Mouse (Mus musculus) midbrain, embryonic 13.5 days (tissue): ENCODE measurements around the gene Dynlrb2. TPM values are rescaled to one million over a fixed set of nuclear protein-coding genes. Genes with fewer than 3 reads are reported as not detected.

Source experiments
- ATAC-seq: fragments of 200-750 bp; cut with Nextera tagmentation; 2 replicates; pipeline ENCODE4 v1.8.0; 2017; ENCODE audit warnings: mild to moderate bottlenecking, moderate TSS enrichment, moderate library complexity
- H3K27ac ChIP-seq: fragments of 300-500 bp; sonication (generic); 2 replicates; pipeline ENCODE4 v1.5.1; 2015; ENCODE audit warnings: inconsistent platforms, mild to moderate bottlenecking, moderate library complexity
- H3K27me3 ChIP-seq: fragments of 300-500 bp; sonication (generic); 2 replicates; pipeline ENCODE4 v1.6.1; 2015; ENCODE audit warnings: mild to moderate bottlenecking, inconsistent platforms
- H3K36me3 ChIP-seq: fragments of 300-500 bp; sonication (generic); 2 replicates; pipeline ENCODE4 v1.6.1; 2015; ENCODE audit warnings: mild to moderate bottlenecking, inconsistent platforms
- H3K4me1 ChIP-seq: fragments of 300-500 bp; sonication (generic); replicated peaks from 2 replicates; pipeline ENCODE4 v1.6.1; 2015; ENCODE audit warnings: inconsistent platforms
- H3K4me2 ChIP-seq: fragments of 300-500 bp; sonication (generic); replicated peaks from 2 replicates; pipeline ENCODE4 v1.6.1; 2015; ENCODE audit warnings: moderate library complexity, mild to moderate bottlenecking, inconsistent platforms
- H3K4me3 ChIP-seq: fragments of 300-500 bp; sonication (generic); replicated peaks from 2 replicates; pipeline ENCODE4 v1.5.1; 2015; ENCODE audit warnings: mild to moderate bottlenecking, inconsistent platforms
- H3K9ac ChIP-seq: fragments of 300-500 bp; sonication (generic); replicated peaks from 2 replicates; pipeline ENCODE4 v1.6.1; 2015; ENCODE audit warnings: mild to moderate bottlenecking, inconsistent platforms
- H3K9me3 ChIP-seq: fragments of 300-500 bp; sonication (generic); 2 replicates; pipeline ENCODE4 v1.6.1; 2016; ENCODE audit warnings: mild to moderate bottlenecking, inconsistent platforms
- WGBS: fragments of 180-500 bp; shearing (Covaris S2); methylation state at CpG from one replicate; pipeline ENCODE4 v1.1.7; 2015; 5-methylcytosine and 5-hydroxymethylcytosine counted together
- polyA plus RNA-seq: library from polyadenylated mRNA; unstranded; fragments of >200 nt; fragmentation: Nextera tagmentation; extraction: Ambion mirVana; gene quantifications from 2 replicates; pipeline ENCODE4 v1.2.1, GENCODE M21; 2015

Gene Dynlrb2
- polyA plus RNA-seq, result 2.6 and 7.8 TPM in 2 replicates

- Histone ChIP-seq H3K36me3 (no peaks in the 10 kb centered on the region), H3K27ac (0 out of 2 replicates have a peak within 1 kb of the TSS, but pooled peaks have one; percentile 47), H3K9ac (peak within 1 kb of the TSS; percentile 67), H3K4me2 (peak within 1 kb of the TSS; percentile 73), H3K4me1 (peaks cover 8% of the 10 kb centered on the region; the same call in 1 of the 2 replicates), H3K27me3 (no peaks in the 10 kb centered on the region), H3K4me3 (peak within 1 kb of the TSS; percentile 44), H3K9me3 (no peaks in the 10 kb centered on the region)
- 8% methylated on average over 19 of the region's 19 CpGs for WGBS
- ATAC-seq, result peak; percentile 97
These were observed at the start of gene Dynlrb2 for GRCm38 (mm10) chr8:116504477-116505120. Gene Dynlrb2, plus strand, starts transcription at chr8:116504974.

DNA sequence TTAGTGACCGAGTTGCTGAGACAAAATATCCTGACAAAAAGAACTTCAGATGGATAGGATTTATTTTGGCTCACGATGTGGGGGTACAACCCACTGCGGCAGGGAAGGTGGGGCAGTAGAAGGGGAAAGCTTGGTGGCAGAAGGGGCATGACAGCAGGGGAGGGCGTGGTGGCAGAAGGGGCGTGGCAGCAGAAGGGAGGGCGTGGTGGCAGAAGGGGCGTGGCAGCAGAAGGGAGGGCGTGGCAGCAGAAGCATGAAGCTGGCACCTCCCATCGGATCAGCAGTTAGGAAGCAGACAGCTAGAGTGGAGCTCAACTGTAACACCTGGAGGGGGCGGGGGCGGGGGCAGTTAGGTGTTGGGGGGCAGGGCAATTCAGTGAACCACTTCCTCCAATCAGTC lies 46.2 kb upstream of the Dynlrb2 start:
- H3K4me2 ChIP-seq, result no peak overlapping the region
- no peak overlapping the region for H3K27ac ChIP-seq
- no peaks in the 10 kb centered on the region for H3K4me1 ChIP-seq
- WGBS, result 82% methylated on average over 9 of the region's 11 CpGs
- ATAC-seq, result no peak
- no peaks in the 10 kb centered on the region for H3K27me3 ChIP-seq
- no peaks in the 10 kb centered on the region for H3K36me3 ChIP-seq
- no peak overlapping the region for H3K9ac ChIP-seq
- no peak overlapping the region for H3K4me3 ChIP-seq
- no peaks in the 10 kb centered on the region for H3K9me3 ChIP-seq

GRCm38 (mm10) chr8:116461472-116461871 lies 43.3 kb upstream of the Dynlrb2 start:
- no peak overlapping the region for H3K4me2 ChIP-seq
- H3K9me3 ChIP-seq, result no peaks in the 10 kb centered on the region
- no peaks in the 10 kb centered on the region for H3K4me1 ChIP-seq
- H3K27me3 ChIP-seq, result no peaks in the 10 kb centered on the region
- no peak overlapping the region for H3K27ac ChIP-seq
- H3K36me3 ChIP-seq, result no peaks in the 10 kb centered on the region
- no peak for ATAC-seq
- H3K9ac ChIP-seq, result no peak overlapping the region
- H3K4me3 ChIP-seq, result no peak overlapping the region
- WGBS, result 87% methylated on average over 4 of the region's 4 CpGs

DNA sequence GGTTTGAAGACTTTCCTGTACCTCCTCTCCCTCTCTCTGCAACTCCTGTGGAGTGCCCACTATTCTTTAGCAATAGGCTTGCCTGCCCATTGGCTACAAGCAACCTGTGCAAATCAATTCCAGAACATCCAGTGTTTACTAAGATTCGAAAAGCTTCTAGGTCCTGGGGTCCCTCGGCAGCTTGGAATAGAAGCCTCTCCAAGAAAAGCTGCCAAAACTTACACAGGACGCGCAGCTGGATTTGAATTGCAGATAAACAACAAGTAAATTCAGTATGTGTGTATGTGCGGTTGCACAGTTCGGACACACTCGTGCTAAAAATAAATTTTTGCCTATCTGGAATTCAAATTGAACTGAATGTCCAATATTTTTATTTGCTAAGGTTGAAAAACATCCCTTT lies 38.2 kb upstream of the Dynlrb2 start:
- no peak overlapping the region for H3K4me2 ChIP-seq
- ATAC-seq, result no peak
- H3K9ac ChIP-seq, result no peak overlapping the region
- 91% methylated on average over 7 of the region's 7 CpGs for WGBS
- H3K27me3 ChIP-seq, result no peaks in the 10 kb centered on the region
- no peaks in the 10 kb centered on the region for H3K4me1 ChIP-seq
- no peaks in the 10 kb centered on the region for H3K36me3 ChIP-seq
- H3K9me3 ChIP-seq, result no peaks in the 10 kb centered on the region
- no peak overlapping the region for H3K4me3 ChIP-seq
- no peak overlapping the region for H3K27ac ChIP-seq

- Histone ChIP-seq H3K27me3 (no peaks in the 10 kb centered on the region), H3K36me3 (no peaks in the 10 kb centered on the region), H3K9ac (no peak overlapping the region), H3K4me1 (no peaks in the 10 kb centered on the region), H3K4me3 (no peak overlapping the region), H3K9me3 (no peaks in the 10 kb centered on the region), H3K27ac (no peak overlapping the region), H3K4me2 (no peak overlapping the region)
- WGBS, result 77% methylated on average over 1 of the region's 1 CpGs
- ATAC-seq, result no peak
These were observed 37.7 kb upstream of the Dynlrb2 start for GRCm38 (mm10) chr8:116467027-116467426.

DNA sequence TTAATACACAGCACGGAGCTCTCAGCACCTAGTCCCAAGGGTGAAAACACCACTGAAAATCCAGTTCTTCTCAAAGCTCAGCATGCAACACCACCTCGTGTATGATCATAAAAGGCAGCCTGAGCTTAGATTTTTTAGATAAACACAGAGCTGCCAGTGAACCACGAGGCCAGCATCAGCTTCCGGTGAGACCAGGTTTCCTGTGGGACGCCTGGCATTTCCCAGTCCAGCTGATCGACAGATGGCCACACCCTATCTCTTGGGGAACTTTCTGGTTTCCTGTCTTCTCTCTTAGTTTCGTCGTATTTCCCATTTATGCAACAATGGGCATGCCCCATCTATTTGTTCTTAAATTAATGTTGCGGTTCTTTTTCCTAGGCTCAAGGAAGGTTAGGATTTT lies 26.8 kb upstream of the Dynlrb2 start:
- Histone ChIP-seq H3K4me1 (no peaks in the 10 kb centered on the region), H3K4me3 (no peak overlapping the region), H3K36me3 (no peaks in the 10 kb centered on the region), H3K9ac (no peak overlapping the region), H3K27ac (no peak overlapping the region), H3K4me2 (no peak overlapping the region), H3K27me3 (peaks cover 30% of the 10 kb centered on the region), H3K9me3 (no peaks in the 10 kb centered on the region)
- ATAC-seq, result no peak
- 88% methylated on average over 9 of the region's 9 CpGs for WGBS

DNA sequence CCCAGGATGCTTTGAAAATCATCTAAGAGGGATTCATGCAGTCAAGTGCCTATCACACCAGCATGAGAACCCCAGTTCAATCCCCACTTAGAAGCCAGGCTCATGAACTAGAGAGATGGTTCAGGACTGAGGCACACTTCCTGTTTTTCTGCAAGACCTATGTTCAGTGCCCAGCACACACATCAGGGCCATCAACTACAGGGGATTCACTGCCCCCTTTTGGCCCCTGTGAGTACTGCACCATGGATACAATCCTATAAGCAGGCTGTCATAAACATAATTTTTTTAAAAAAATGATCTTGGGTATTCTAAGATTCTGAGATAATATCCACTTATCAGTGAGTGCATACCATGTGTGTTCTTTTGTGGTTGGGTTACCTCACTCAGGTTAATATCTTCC lies 26.1 kb upstream of the Dynlrb2 start:
- no peak for ATAC-seq

GRCm38 (mm10) chr8:116480894-116481293 lies 23.9 kb upstream of the Dynlrb2 start:
- H3K27me3 ChIP-seq, result peaks cover 50% of the 10 kb centered on the region
- no peak overlapping the region for H3K4me3 ChIP-seq
- H3K4me1 ChIP-seq, result peaks cover 4% of the 10 kb centered on the region
- H3K27ac ChIP-seq, result no peak overlapping the region
- no peaks in the 10 kb centered on the region for H3K9me3 ChIP-seq
- ATAC-seq, result 0 out of 2 replicates have a peak, but pooled peaks have one; percentile 34
- H3K36me3 ChIP-seq, result no peaks in the 10 kb centered on the region
- H3K4me2 ChIP-seq, result no peak overlapping the region
- no peak overlapping the region for H3K9ac ChIP-seq
- WGBS, result 17% methylated on average over 7 of the region's 7 CpGs

More for the DNA sequence above, 26.1 kb upstream of the Dynlrb2 start:
- H3K9me3 ChIP-seq, result no peaks in the 10 kb centered on the region
- H3K36me3 ChIP-seq, result no peaks in the 10 kb centered on the region
- H3K27me3 ChIP-seq, result peaks cover 36% of the 10 kb centered on the region
- no peak overlapping the region for H3K9ac ChIP-seq
- H3K4me1 ChIP-seq, result peaks cover 2% of the 10 kb centered on the region
- H3K27ac ChIP-seq, result no peak overlapping the region
- no peak overlapping the region for H3K4me3 ChIP-seq
- no peak overlapping the region for H3K4me2 ChIP-seq

GRCm38 (mm10) chr8:116482738-116483137 lies 22.0 kb upstream of the Dynlrb2 start:
- no peak for ATAC-seq
- H3K9me3 ChIP-seq, result no peaks in the 10 kb centered on the region
- peaks cover 62% of the 10 kb centered on the region for H3K27me3 ChIP-seq
- H3K4me2 ChIP-seq, result no peak overlapping the region
- WGBS, result 30% methylated on average over 3 of the region's 3 CpGs
- no peak overlapping the region for H3K4me3 ChIP-seq
- H3K9ac ChIP-seq, result no peak overlapping the region
- no peaks in the 10 kb centered on the region for H3K36me3 ChIP-seq
- peaks cover 4% of the 10 kb centered on the region for H3K4me1 ChIP-seq
- H3K27ac ChIP-seq, result no peak overlapping the region

- H3K4me1 ChIP-seq, result peaks cover 4% of the 10 kb centered on the region
- H3K9ac ChIP-seq, result no peak overlapping the region
- no peak overlapping the region for H3K4me3 ChIP-seq
- H3K27me3 ChIP-seq, result peaks cover 67% of the 10 kb centered on the region
- H3K27ac ChIP-seq, result no peak overlapping the region
- H3K36me3 ChIP-seq, result no peaks in the 10 kb centered on the region
- no peak for ATAC-seq
- 16% methylated on average over 2 of the region's 2 CpGs for WGBS
- no peaks in the 10 kb centered on the region for H3K9me3 ChIP-seq
- H3K4me2 ChIP-seq, result peak overlapping the region; percentile 32; the same call in 1 of the 2 replicates
These were observed 20.7 kb upstream of the Dynlrb2 start for GRCm38 (mm10) chr8:116484087-116484486.

DNA sequence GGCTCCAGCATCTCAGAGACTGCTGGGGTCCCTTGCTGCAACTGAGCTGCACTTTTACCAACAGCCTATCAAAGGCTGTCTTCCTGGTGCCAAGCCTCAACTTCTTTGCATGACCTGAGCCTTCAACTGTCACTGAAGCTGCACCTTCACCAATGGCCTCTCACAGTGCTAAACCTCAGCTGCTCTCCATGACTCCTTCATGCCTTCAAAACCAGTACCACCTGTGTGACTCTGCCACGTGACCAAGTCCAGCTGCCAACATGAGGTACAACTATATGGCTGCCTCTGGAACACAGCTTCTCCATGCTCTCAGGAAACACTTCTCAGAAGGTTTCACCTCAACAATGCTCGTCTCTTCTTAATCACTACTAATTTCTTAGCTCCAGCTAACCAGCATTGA lies 16.2 kb upstream of the Dynlrb2 start:
- no peak overlapping the region for H3K9ac ChIP-seq
- no peak for ATAC-seq
- 81% methylated on average over 2 of the region's 2 CpGs for WGBS
- H3K4me1 ChIP-seq, result peaks cover 4% of the 10 kb centered on the region
- peaks cover 42% of the 10 kb centered on the region for H3K27me3 ChIP-seq
- H3K9me3 ChIP-seq, result no peaks in the 10 kb centered on the region
- H3K4me2 ChIP-seq, result no peak overlapping the region
- no peak overlapping the region for H3K27ac ChIP-seq
- H3K4me3 ChIP-seq, result no peak overlapping the region
- no peaks in the 10 kb centered on the region for H3K36me3 ChIP-seq

- no peaks in the 10 kb centered on the region for H3K36me3 ChIP-seq
- 87% methylated on average over 7 of the region's 7 CpGs for WGBS
- no peak overlapping the region for H3K9ac ChIP-seq
- no peak for ATAC-seq
- no peaks in the 10 kb centered on the region for H3K9me3 ChIP-seq
- no peak overlapping the region for H3K4me2 ChIP-seq
- peaks cover 7% of the 10 kb centered on the region; the same call in 1 of the 2 replicates for H3K4me1 ChIP-seq
- no peaks in the 10 kb centered on the region for H3K27me3 ChIP-seq
- H3K27ac ChIP-seq, result no peak overlapping the region
- H3K4me3 ChIP-seq, result no peak overlapping the region
These were observed 4.5 kb upstream of the Dynlrb2 start for GRCm38 (mm10) chr8:116500057-116500809.
